Mouse (Mus musculus) heart, embryonic 14.5 days (tissue): Measurements from ENCODE around the gene Nav3. TPM values are rescaled to one million over a fixed set of nuclear protein-coding genes. Genes with fewer than 3 reads are reported as not detected.
"Not testable (repeated sequence)": the region's sequence is repeated elsewhere in the genome, so short reads cannot be mapped to it uniquely, and the experiment has no call there.

ENCODE experiments used
- ATAC-seq: fragments of 200-750 bp; cut with Nextera tagmentation; 2 replicates; pipeline ENCODE4 v1.8.0; 2017; ENCODE audit warnings: low read depth, moderate TSS enrichment; ENCODE audit not compliant: insufficient number of reproducible peaks, insufficient read depth, low FRiP score
- H3K27ac ChIP-seq, 2 experiments: fragments of 200-500 bp in 1 of 2; fragments of 300-500 bp in 1 of 2; sonication (generic) in 1 of 2; replicated peaks in 1 of 2; 2 replicates each; pipeline ENCODE4 v1.5.1; 2012 to 2014; ENCODE audit warnings: low read depth in 2 of 2, low read length in 2 of 2, control low read depth in 1 of 2, mild to moderate bottlenecking in 1 of 2, mixed read lengths in 1 of 2; ENCODE audit not compliant: control insufficient read depth in 1 of 2, insufficient read depth in 1 of 2
- H3K27me3 ChIP-seq: fragments of 300-500 bp; sonication (generic); 2 replicates; pipeline ENCODE4 v1.6.1; 2014; ENCODE audit warnings: mild to moderate bottlenecking, low read length, control low read depth; ENCODE audit not compliant: control insufficient read depth, insufficient read depth
- H3K36me3 ChIP-seq: fragments of 300-500 bp; sonication (generic); 2 replicates; pipeline ENCODE4 v1.6.1; 2014; ENCODE audit warnings: mild to moderate bottlenecking, control low read depth, low read length, mixed read lengths; ENCODE audit not compliant: control insufficient read depth, insufficient read depth
- H3K4me1 ChIP-seq, 2 experiments: fragments of 200-500 bp in 1 of 2; fragments of 300-500 bp in 1 of 2; sonication (generic) in 1 of 2; 2 replicates each; pipeline ENCODE4 v1.6.1; 2012 to 2014; ENCODE audit warnings: low read length in 2 of 2, control low read depth in 1 of 2, mixed read lengths in 1 of 2; ENCODE audit not compliant: control insufficient read depth in 2 of 2, insufficient read depth in 2 of 2
- H3K4me2 ChIP-seq: fragments of 300-500 bp; sonication (generic); 2 replicates; pipeline ENCODE4 v1.6.1; 2014; ENCODE audit warnings: mild to moderate bottlenecking, low read length
- H3K4me3 ChIP-seq, 2 experiments: fragments of 200-500 bp in 1 of 2; fragments of 300-500 bp in 1 of 2; sonication (generic) in 1 of 2; 2 replicates each; pipeline ENCODE4 v1.5.1; 2012 to 2014; ENCODE audit warnings: low read length in 2 of 2, mild to moderate bottlenecking in 2 of 2, control low read depth in 1 of 2, low read depth in 1 of 2, moderate library complexity in 1 of 2; ENCODE audit not compliant: control insufficient read depth in 1 of 2, insufficient read depth in 1 of 2
- H3K9ac ChIP-seq: fragments of 300-500 bp; sonication (generic); 2 replicates; pipeline ENCODE4 v1.6.1; 2014; ENCODE audit warnings: mild to moderate bottlenecking, low read length
- H3K9me3 ChIP-seq: fragments of 300-500 bp; sonication (generic); 2 replicates; pipeline ENCODE4 v1.6.1; 2016; ENCODE audit warnings: low read length, control low read depth; ENCODE audit not compliant: control insufficient read depth
- WGBS: fragments of 180-500 bp; shearing (Covaris S2); extraction: QIAGEN DNeasy Blood & Tissue Kit; methylation state at CpG from one replicate; pipeline ENCODE4 v1.1.7; 2014; 5-methylcytosine and 5-hydroxymethylcytosine counted together
- polyA plus RNA-seq: library from polyadenylated mRNA; unstranded; fragments of >200 nt; fragmentation: Nextera tagmentation; extraction: Ambion mirVana; gene quantifications from 2 replicates; pipeline ENCODE4 v1.2.1, GENCODE M21; 2014

The Nav3 gene
- polyA plus RNA-seq, 1 experiment from 2014 or later: 4.2 TPM

GRCm38 (mm10) chr10:110037547-110037946, 418.5 kb downstream of the Nav3 start:
- no peaks in the 10 kb centered on the region for H3K36me3 ChIP-seq
- no peaks in the 10 kb centered on the region for H3K27me3 ChIP-seq
- ATAC-seq: no peak
- H3K27ac ChIP-seq: no peak overlapping the region
- H3K4me1 ChIP-seq: no peaks in the 10 kb centered on the region
- H3K4me3 ChIP-seq: no peak overlapping the region
- WGBS: 78% methylated on average over 4 of the region's 4 CpGs
- H3K4me2 ChIP-seq: no peak overlapping the region
- no peaks in the 10 kb centered on the region for H3K9me3 ChIP-seq
- H3K9ac ChIP-seq: no peak overlapping the region

DNA sequence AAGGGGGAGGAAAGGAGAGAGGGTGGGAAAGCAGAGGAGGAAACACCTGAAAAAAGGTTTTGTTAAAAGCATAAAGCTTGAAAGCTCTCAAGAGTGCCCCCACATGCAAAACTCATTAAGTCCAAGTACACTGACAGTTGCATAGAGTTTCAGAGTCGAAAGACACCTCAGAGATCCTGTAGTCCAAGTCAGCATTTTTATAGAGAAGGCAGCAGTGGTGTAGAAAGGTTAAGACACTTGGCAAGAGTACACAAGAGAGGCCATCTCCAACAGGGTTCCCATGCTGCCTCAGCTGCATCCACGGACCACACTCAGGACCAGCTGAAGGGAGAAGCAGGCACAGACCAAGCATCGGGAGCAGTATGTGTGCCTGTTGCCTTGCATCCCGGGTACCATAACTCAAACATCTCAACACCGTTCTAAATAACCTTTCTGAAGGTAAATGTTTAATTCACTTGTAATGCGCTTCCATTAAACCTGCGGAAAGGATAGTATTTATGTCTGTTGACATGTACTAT, 421.4 kb downstream of the Nav3 start:
- ATAC-seq: no peak
- no peaks in the 10 kb centered on the region for H3K27me3 ChIP-seq
- no peak overlapping the region for H3K27ac ChIP-seq
- H3K36me3 ChIP-seq: no peaks in the 10 kb centered on the region
- no peak overlapping the region for H3K9ac ChIP-seq
- no peaks in the 10 kb centered on the region for H3K9me3 ChIP-seq
- 82% methylated on average over 7 of the region's 7 CpGs for WGBS
- no peak overlapping the region for H3K4me2 ChIP-seq
- H3K4me3 ChIP-seq: no peak overlapping the region
- no peaks in the 10 kb centered on the region for H3K4me1 ChIP-seq

DNA sequence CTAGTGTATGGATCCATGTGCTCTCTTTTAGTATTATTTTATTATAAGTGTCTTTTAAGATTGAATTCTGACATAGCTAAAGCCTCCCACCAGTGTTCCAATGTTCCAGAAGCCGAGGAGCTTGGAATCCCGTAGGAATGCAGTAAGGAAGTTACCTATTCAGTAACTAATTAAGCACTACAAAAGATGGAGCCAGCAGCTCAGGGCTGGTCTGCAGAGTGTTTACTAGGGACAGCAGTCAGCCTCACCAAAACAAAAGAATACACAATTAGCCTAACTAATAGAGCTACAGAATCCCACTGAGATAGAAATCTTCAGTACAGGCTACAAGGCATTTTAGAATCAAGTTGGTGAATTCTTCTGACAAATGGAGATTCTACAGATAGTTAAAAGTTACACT, 431.1 kb downstream of the Nav3 start:
- not testable (repeated sequence) for H3K4me1 ChIP-seq, H3K9ac ChIP-seq, H3K9me3 ChIP-seq, H3K27ac ChIP-seq, H3K36me3 ChIP-seq, H3K27me3 ChIP-seq, ATAC-seq, H3K4me2 ChIP-seq, H3K4me3 ChIP-seq
- 83% methylated on average over 2 of the region's 2 CpGs for WGBS

- Histone ChIP-seq H3K36me3 (no peaks in the 10 kb centered on the region), H3K9ac (no peak overlapping the region), H3K4me3 (no peak overlapping the region), H3K4me1 (no peaks in the 10 kb centered on the region), H3K27me3 (no peaks in the 10 kb centered on the region), H3K27ac (no peak overlapping the region), H3K9me3 (no peaks in the 10 kb centered on the region), H3K4me2 (no peak overlapping the region)
- ATAC-seq: no peak
- WGBS: 82% methylated on average over 3 of the region's 3 CpGs
Observed at GRCm38 (mm10) chr10:110022100-110022499, 433.9 kb downstream of the Nav3 start.

DNA sequence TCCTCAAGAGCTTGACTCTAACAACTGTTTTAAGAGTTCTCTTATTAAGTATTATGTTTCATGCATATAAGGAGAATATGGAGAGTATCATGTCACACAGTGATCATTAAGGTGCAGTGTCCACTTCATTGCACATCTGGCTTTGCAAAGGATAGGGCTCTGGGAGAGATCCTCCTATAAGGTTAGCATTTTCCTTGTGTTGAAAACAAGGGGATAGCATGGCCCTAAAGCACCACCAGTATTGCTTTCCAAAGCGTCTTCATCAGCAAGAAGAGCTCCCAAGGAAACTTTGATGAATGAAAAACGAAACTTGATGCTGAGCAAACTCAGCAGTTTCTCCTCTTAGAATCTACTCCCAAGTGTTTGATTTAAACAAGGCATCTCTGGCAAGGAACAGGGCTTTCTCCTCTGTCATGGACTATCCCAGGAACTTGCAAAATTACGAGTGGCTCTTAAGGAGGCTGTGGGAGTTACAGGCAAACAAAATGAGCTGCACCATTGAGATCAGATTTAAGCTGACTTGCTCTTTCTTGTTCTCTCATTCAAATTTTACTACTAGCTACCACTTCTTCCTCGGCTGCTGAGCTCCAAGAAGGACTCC, 436.6 kb downstream of the Nav3 start:
- H3K9ac ChIP-seq: no peak overlapping the region
- 59% methylated on average over 4 of the region's 4 CpGs for WGBS
- no peaks in the 10 kb centered on the region for H3K4me1 ChIP-seq

GRCm38 (mm10) chr10:110001328-110001727, 454.7 kb downstream of the Nav3 start:
- H3K4me3 ChIP-seq, H3K27me3 ChIP-seq, H3K36me3 ChIP-seq, H3K4me2 ChIP-seq, H3K9me3 ChIP-seq, ATAC-seq, H3K9ac ChIP-seq, H3K4me1 ChIP-seq: not testable (repeated sequence)
- 75% methylated on average over 5 of the region's 5 CpGs for WGBS
- peak overlapping the region in 1 of 2 experiments; percentile 17; a peak in 1 of 4 replicates for H3K27ac ChIP-seq

More for the DNA sequence above, 436.6 kb downstream of the Nav3 start:
- no peaks in the 10 kb centered on the region for H3K36me3 ChIP-seq
- H3K9me3 ChIP-seq: no peaks in the 10 kb centered on the region
- H3K4me3 ChIP-seq: no peak overlapping the region
- H3K27me3 ChIP-seq: no peaks in the 10 kb centered on the region
- ATAC-seq: no peak
- H3K4me2 ChIP-seq: no peak overlapping the region
- no peak overlapping the region for H3K27ac ChIP-seq

DNA sequence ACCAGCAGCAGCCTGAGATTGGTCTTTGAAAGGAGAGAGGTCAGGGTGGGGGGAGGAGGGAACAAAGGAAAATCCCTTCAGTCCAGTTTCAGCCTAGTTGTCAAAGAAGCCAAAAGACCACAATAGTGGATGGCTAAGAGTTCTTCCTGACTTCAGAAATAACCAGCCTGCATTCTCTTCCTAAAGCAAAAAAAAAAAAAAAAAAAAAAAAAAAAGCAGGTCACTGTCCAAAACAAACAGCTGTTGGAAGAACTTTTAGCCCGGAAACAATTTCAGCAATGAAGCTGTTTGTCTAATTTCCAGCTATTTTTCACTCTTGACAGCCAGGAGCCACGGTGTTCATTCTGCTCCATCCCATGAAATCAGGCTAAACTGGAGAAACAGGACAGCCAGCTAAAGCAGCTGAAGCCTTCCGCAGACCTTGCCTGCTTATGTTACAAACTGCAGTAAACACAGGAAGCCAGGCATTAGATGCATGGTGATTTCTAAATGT, 455.2 kb downstream of the Nav3 start:
- H3K4me1 ChIP-seq: no peaks in the 10 kb centered on the region
- H3K4me2 ChIP-seq: no peak overlapping the region
- H3K9ac ChIP-seq: no peak overlapping the region
- peak overlapping the region in 1 of 2 experiments; percentile 17; a peak in 1 of 4 replicates for H3K27ac ChIP-seq
- no peak overlapping the region for H3K4me3 ChIP-seq
- no peak for ATAC-seq
- no peaks in the 10 kb centered on the region for H3K27me3 ChIP-seq
- H3K9me3 ChIP-seq: no peaks in the 10 kb centered on the region
- WGBS: 55% methylated on average over 3 of the region's 3 CpGs
- no peaks in the 10 kb centered on the region for H3K36me3 ChIP-seq

DNA sequence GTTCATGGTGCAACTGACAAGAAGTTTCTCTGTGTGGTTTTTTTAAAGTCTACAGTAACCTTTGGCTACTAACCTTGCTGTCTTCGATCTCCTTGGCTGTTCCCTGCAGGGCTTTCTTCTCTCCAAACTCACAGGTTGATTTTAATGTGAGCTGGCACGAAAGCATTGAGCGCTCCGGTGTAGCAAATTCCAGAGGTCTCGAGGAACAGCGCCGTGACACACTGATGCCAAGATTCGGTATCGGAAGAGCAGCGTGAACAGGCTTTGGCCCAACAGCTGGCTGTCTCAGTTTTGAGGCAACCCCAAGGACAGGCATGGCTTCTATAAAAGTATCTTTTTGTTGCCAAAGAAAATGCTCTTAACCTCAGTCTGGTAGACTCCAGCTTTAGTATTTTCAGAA, 456.1 kb downstream of the Nav3 start:
- H3K27me3 ChIP-seq: no peaks in the 10 kb centered on the region
- H3K4me3 ChIP-seq: no peak overlapping the region; a peak in 1 of 4 replicates
- 75% methylated on average over 10 of the region's 10 CpGs for WGBS
- H3K4me2 ChIP-seq: peak overlapping the region; percentile 27
- peak overlapping the region in 1 of 2 experiments; percentile 4; a peak in 1 of 4 replicates for H3K27ac ChIP-seq
- no peaks in the 10 kb centered on the region for H3K9me3 ChIP-seq
- no peaks in the 10 kb centered on the region for H3K4me1 ChIP-seq
- H3K36me3 ChIP-seq: no peaks in the 10 kb centered on the region
- H3K9ac ChIP-seq: no peak overlapping the region
- no peak for ATAC-seq
